Mouse (Mus musculus) stomach, embryonic 14.5 days (tissue): ENCODE data around the gene Nfu1. TPM values are rescaled to one million over a fixed set of nuclear protein-coding genes. Genes with fewer than 3 reads are reported as not detected.

Experiments
- ATAC-seq: fragments of 200-750 bp; cut with Nextera tagmentation; 2 replicates; pipeline ENCODE4 v1.8.0; 2017; ENCODE audit warnings: low read depth, moderate TSS enrichment; ENCODE audit not compliant: insufficient number of reproducible peaks, insufficient read depth, low FRiP score
- H3K27ac ChIP-seq: fragments of 300-500 bp; sonication (generic); 2 replicates; pipeline ENCODE4 v1.5.1; 2014; ENCODE audit warnings: mild to moderate bottlenecking, low read length, moderate library complexity, mixed read lengths
- H3K27me3 ChIP-seq: fragments of 300-500 bp; sonication (generic); 2 replicates; pipeline ENCODE4 v1.6.1; 2014; ENCODE audit warnings: low read length, control low read depth, mixed read lengths; ENCODE audit not compliant: control insufficient read depth, insufficient read depth
- H3K36me3 ChIP-seq: fragments of 300-500 bp; sonication (generic); 2 replicates; pipeline ENCODE4 v1.6.1; 2014; ENCODE audit warnings: mild to moderate bottlenecking, control low read depth, low read length, moderate library complexity, mixed read lengths; ENCODE audit not compliant: control insufficient read depth, insufficient read depth
- H3K4me1 ChIP-seq: fragments of 300-500 bp; sonication (generic); 2 replicates; pipeline ENCODE4 v1.6.1; 2014; ENCODE audit warnings: low read length, control low read depth, mixed read lengths; ENCODE audit not compliant: control insufficient read depth, insufficient read depth
- H3K4me2 ChIP-seq: fragments of 300-500 bp; sonication (generic); replicated peaks from 2 replicates; pipeline ENCODE4 v1.6.1; 2014; ENCODE audit warnings: low read depth, low read length, control low read depth
- H3K4me3 ChIP-seq: fragments of 300-500 bp; sonication (generic); 2 replicates; pipeline ENCODE4 v1.5.1; 2014; ENCODE audit warnings: low read depth, low read length, control low read depth
- H3K9ac ChIP-seq: fragments of 300-500 bp; sonication (generic); replicated peaks from 2 replicates; pipeline ENCODE4 v1.6.1; 2014; ENCODE audit warnings: low read depth, mild to moderate bottlenecking, control low read depth, low read length, moderate library complexity, mixed read lengths
- H3K9me3 ChIP-seq: fragments of 300-500 bp; sonication (generic); 2 replicates; pipeline ENCODE4 v1.6.1; 2016; ENCODE audit warnings: low read depth, low read length, control low read depth; ENCODE audit not compliant: control insufficient read depth
- WGBS: fragments of 180-500 bp; shearing (Covaris S2); extraction: QIAGEN DNeasy Blood & Tissue Kit; methylation state at CpG from one replicate; pipeline ENCODE4 v1.1.7; 2014; 5-methylcytosine and 5-hydroxymethylcytosine counted together
- polyA plus RNA-seq: library from polyadenylated mRNA; unstranded; fragments of >200 nt; fragmentation: Nextera tagmentation; extraction: Ambion mirVana; gene quantifications from 2 replicates; pipeline ENCODE4 v1.2.1, GENCODE M21; 2014

The Nfu1 gene
- polyA plus RNA-seq, 1 experiment from 2014 or later, result 100 TPM

DNA sequence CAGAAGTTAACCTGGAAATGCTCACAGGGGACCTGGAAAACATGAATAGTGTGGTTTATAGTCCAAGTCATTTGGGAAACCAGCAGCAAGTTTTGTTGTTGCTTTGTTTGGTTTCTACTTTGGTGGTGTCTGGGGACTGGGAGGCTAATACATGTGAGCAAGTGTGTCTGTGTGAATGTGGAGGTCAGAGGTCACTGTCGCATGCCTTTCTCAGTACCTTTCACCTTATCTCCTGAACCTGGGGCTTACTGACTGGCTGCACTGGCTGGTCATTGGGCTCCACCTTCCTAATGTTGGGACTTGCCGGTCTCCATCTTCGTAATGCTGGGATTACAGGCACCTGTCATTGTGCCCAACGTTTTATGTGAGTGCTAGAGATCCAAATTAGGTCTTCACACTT lies 61.6 kb downstream of the Nfu1 start:
- Histone ChIP-seq H3K4me1 (no peaks in the 10 kb centered on the region), H3K27me3 (no peaks in the 10 kb centered on the region), H3K4me2 (no peak overlapping the region), H3K9ac (no peak overlapping the region), H3K9me3 (no peaks in the 10 kb centered on the region), H3K36me3 (peaks cover 77% of the 10 kb centered on the region), H3K4me3 (no peak overlapping the region), H3K27ac (no peak overlapping the region)
- WGBS, result 87% methylated on average over 4 of the region's 4 CpGs
- no peak for ATAC-seq

DNA sequence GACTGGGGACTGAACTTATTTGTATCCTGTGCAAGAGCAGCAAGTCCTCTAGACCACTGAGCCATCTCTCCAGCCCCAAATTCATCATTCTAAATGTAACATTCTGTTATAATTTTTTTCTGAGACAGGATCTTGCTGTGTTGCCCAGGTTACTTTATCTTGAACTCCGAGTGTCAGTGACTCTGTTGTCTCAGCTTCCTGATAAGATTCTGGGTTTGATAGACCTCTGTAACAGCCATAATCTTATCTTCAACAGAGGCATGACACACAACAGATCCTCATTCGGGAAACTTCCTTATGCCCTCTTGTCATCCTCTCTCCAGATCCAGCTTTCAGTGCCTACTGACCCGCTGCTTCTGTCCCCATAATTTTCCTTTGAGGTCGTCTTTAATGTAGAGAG lies 63.7 kb downstream of the Nfu1 start:
- no peak for ATAC-seq
- no peak overlapping the region for H3K27ac ChIP-seq
- 56% methylated on average over 4 of the region's 4 CpGs for WGBS
- H3K9me3 ChIP-seq, result no peaks in the 10 kb centered on the region
- H3K9ac ChIP-seq, result no peak overlapping the region
- no peak overlapping the region for H3K4me3 ChIP-seq
- H3K4me2 ChIP-seq, result no peak overlapping the region
- H3K4me1 ChIP-seq, result no peaks in the 10 kb centered on the region
- H3K27me3 ChIP-seq, result no peaks in the 10 kb centered on the region
- peaks cover 76% of the 10 kb centered on the region for H3K36me3 ChIP-seq

DNA sequence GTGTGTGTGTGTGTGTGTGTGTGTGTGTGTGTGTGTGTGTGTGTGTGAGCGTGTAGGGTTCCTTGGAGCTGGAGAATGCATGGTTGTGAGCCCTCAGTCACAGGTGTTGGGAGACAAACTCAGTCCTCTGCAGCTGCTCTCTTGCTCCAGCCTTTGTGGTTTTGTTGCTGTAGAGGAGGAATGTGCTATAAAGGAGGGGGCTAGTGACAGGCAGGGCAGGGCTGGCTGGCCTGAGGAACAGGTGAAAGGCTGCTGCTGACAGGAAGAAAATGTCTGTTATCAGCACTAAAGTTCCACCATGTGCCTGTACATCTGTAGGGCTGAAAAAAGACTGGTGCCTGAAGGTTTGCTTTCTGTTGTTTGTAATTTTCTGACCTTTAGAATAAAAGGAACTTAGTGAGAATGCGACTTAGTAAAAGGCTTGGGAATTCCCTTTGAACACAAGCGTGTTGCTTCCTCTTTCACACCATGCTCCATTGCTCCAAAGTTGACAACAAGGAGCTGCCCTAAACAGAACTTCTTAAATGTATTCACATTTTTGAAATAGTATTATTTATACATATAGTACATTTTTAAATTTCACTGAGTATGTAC lies 66.2 kb downstream of the Nfu1 start:
- no peak for ATAC-seq
- H3K4me1 ChIP-seq, result no peaks in the 10 kb centered on the region
- peaks cover 74% of the 10 kb centered on the region for H3K36me3 ChIP-seq
- no peak overlapping the region for H3K4me2 ChIP-seq
- H3K9me3 ChIP-seq, result no peaks in the 10 kb centered on the region
- no peaks in the 10 kb centered on the region for H3K27me3 ChIP-seq
- H3K4me3 ChIP-seq, result no peak overlapping the region
- 75% methylated on average over 3 of the region's 3 CpGs for WGBS
- H3K9ac ChIP-seq, result no peak overlapping the region
- no peak overlapping the region for H3K27ac ChIP-seq

Other genes starting within 250 kb of the Nfu1 start
- 79.7 and 93.9 TPM in 2 replicates for gene Anxa4, start 215.7 kb upstream of the Nfu1 start, polyA plus RNA-seq
- 21.3 and 28.6 TPM in 2 replicates for gene Aak1, start 159.7 kb upstream of the Nfu1 start, polyA plus RNA-seq
- 31.9 and 32.8 TPM in 2 replicates for gene Gfpt1, start 33.6 kb downstream of the Nfu1 start, polyA plus RNA-seq
- gene D6Ertd527e, start 95.5 kb downstream of the Nfu1 start, polyA plus RNA-seq, result 0.29 and 0.53 TPM in 2 replicates